Mouse (Mus musculus) neural tube, embryonic 14.5 days (tissue): ENCODE measurements around the gene Rbm4b. TPM values are rescaled to one million over a fixed set of nuclear protein-coding genes. Genes with fewer than 3 reads are reported as not detected.
"Not testable (repeated sequence)": the region's sequence is repeated elsewhere in the genome, so short reads cannot be mapped to it uniquely, and the experiment has no call there.

ENCODE experiments used
- ATAC-seq: fragments of 200-750 bp; cut with Nextera tagmentation; 2 replicates; pipeline ENCODE4 v1.8.0; 2017; ENCODE audit warnings: low read depth, mild to moderate bottlenecking, moderate TSS enrichment, moderate library complexity
- H3K27ac ChIP-seq: fragments of 300-500 bp; sonication (generic); 2 replicates; pipeline ENCODE4 v1.5.1; 2014; ENCODE audit warnings: low read depth, mild to moderate bottlenecking, control low read depth, low read length, moderate library complexity, mixed read lengths
- H3K27me3 ChIP-seq: fragments of 300-500 bp; sonication (generic); 2 replicates; pipeline ENCODE4 v1.6.1; 2014; ENCODE audit warnings: low read length; ENCODE audit not compliant: control insufficient read depth, insufficient read depth
- H3K36me3 ChIP-seq: fragments of 300-500 bp; sonication (generic); 2 replicates; pipeline ENCODE4 v1.6.1; 2014; ENCODE audit warnings: low read length, mixed read lengths; ENCODE audit not compliant: control insufficient read depth, insufficient read depth
- H3K4me1 ChIP-seq: fragments of 300-500 bp; sonication (generic); 2 replicates; pipeline ENCODE4 v1.6.1; 2014; ENCODE audit warnings: low read length; ENCODE audit not compliant: control insufficient read depth, insufficient read depth
- H3K4me2 ChIP-seq: fragments of 300-500 bp; sonication (generic); 2 replicates; pipeline ENCODE4 v1.6.1; 2014; ENCODE audit warnings: mild to moderate bottlenecking, low read depth, low read length, control low read depth
- H3K4me3 ChIP-seq: fragments of 300-500 bp; sonication (generic); 2 replicates; pipeline ENCODE4 v1.5.1; 2014; ENCODE audit warnings: low read depth, low read length, control low read depth, mixed read lengths
- H3K9ac ChIP-seq: fragments of 300-500 bp; sonication (generic); replicated peaks from 2 replicates; pipeline ENCODE4 v1.6.1; 2014; ENCODE audit warnings: low read depth, mild to moderate bottlenecking, control low read depth, low read length, mixed read lengths
- H3K9me3 ChIP-seq: fragments of 300-500 bp; sonication (generic); 2 replicates; pipeline ENCODE4 v1.6.1; 2016; ENCODE audit warnings: low read length; ENCODE audit not compliant: control insufficient read depth
- WGBS: fragments of 180-500 bp; shearing (Covaris S2); extraction: QIAGEN DNeasy Blood & Tissue Kit; methylation state at CpG from one replicate; pipeline ENCODE4 v1.1.7; 2014; 5-methylcytosine and 5-hydroxymethylcytosine counted together
- polyA plus RNA-seq: library from polyadenylated mRNA; unstranded; fragments of >200 nt; fragmentation: Nextera tagmentation; extraction: Ambion mirVana; gene quantifications from 2 replicates; pipeline ENCODE4 v1.2.1, GENCODE M21; 2014

Rbm4b gene
- polyA plus RNA-seq, 1 experiment from 2014 or later, result 157 TPM

DNA sequence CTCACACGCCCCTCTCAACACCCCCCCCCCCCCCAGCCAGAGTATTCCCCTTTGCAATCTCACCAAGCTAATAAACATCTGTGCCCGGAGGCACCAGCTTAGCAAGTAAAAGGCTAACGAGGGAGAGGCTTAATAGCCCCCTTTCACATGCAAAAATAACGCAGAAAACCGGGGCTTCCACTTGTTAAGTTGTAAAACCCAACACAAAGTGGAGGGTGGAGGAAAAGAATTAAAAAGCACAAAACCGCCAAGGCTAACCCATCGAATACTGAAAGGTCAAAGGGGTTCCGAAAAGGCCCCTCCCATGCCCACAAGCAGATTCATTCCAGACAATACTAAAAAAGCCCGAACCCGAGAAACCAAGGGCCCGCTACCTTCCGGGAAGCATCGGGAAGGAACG, 54.0 kb downstream of the Rbm4b start:
- Histone ChIP-seq H3K27ac (no peak overlapping the region; the same call in 1 of the 2 replicates), H3K9ac (peak overlapping the region; percentile 69), H3K36me3 (no peaks in the 10 kb centered on the region), H3K4me2 (peak overlapping the region; percentile 95), H3K9me3 (no peaks in the 10 kb centered on the region), H3K4me1 (peaks cover 12% of the 10 kb centered on the region), H3K4me3 (peak overlapping the region; percentile 68), H3K27me3 (no peaks in the 10 kb centered on the region)
- under 1% methylated on average over 14 of the region's 14 CpGs for WGBS
- ATAC-seq, result no peak

DNA sequence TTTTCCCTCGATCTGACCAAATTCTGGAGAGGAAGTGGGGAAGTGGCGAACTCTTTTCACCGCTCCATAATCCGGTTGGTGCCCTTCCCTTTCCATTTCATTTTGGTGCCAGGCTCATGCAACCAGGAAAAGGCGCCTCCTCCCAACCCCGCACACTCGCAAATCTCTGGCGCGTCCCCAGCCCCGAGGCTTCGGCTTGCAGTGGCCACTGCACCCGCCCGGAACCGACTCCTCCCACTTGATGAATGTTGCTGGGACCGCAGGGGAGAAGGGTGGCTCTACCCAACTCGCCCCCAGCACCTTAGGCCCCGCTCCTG, 54.4 kb downstream of the Rbm4b start:
- ATAC-seq, result no peak
- WGBS, result 2% methylated on average over 16 of the region's 17 CpGs
- H3K27ac ChIP-seq, result peak overlapping the region; percentile 95
- peaks cover 12% of the 10 kb centered on the region for H3K4me1 ChIP-seq
- H3K9me3 ChIP-seq, result no peaks in the 10 kb centered on the region
- H3K4me3 ChIP-seq, result peak overlapping the region; percentile 68
- no peaks in the 10 kb centered on the region for H3K27me3 ChIP-seq
- H3K4me2 ChIP-seq, result peak overlapping the region; percentile 95
- no peaks in the 10 kb centered on the region for H3K36me3 ChIP-seq
- peak overlapping the region; percentile 69 for H3K9ac ChIP-seq

DNA sequence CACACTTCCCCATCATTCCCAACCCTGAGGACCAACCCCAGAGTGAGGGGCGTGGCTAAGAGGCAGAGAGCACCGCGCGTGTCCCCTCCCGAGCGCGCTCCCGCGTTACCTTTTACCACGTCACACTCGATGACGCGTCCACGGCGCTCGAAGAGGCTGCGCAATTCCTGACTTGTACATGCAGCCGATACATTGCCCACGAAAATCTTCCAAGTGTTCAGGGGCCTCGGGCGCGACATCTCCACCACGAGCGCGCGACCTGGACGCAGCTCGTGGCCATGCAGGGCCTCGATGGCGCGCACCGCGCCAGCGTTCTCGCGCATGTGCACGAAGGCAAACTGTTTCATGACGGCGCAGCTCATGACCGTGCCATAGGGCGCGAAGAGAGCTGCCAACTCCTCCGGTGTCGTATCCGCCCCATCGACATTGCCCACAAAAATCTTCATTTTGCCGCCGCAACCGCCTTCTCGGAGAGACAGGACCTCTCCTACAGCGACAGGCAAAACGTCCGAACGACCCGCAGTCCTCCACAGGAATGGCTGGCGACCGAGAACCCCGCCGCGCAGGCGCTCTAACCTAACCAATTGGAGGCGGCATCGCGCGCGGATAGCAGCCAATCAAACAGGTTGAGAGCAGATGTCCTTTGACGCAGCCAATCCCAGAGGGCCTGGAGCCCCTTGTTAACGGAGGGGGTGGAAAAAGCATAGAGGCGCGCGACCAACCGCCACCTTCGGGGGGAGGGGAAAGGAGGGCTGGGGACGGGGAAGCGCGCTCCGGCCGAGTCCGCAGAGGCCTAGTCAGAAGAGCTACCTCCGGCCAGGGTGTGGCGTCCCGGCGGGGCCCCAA, 55.0 kb downstream of the Rbm4b start, which contains the start of the genes Gm21992 and Rbm14:
Gm21992 (minus strand) TSS at position 550 of the 846 bp plus-strand sequence.
Rbm14 (minus strand) TSS at position 572 of the 846 bp plus-strand sequence.
- WGBS, result under 1% methylated on average over 83 of the region's 83 CpGs
- ATAC-seq, result peak; percentile 96
- H3K4me3 ChIP-seq, result peak within 1 kb of the TSS; percentile 68

DNA sequence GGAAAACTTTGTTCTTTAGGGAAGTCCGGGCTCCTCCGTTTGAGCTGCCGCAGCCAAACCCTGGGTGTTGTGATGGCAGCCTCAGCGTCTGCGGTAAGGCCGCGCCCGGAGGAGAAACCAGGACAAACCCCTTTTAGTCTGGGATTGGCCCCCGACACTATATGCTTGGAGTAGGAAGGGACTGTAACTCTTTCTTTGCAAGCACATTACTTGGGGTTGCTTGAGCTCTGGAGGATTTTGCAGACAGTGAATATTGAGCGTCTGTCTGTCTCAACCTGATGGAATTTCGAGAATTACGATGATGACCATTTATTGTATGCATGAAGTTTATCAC, 55.6 kb downstream of the Rbm4b start:
- Histone ChIP-seq H3K4me3 (peak overlapping the region; percentile 68), H3K4me1 (peaks cover 12% of the 10 kb centered on the region), H3K36me3 (no peaks in the 10 kb centered on the region), H3K27me3 (no peaks in the 10 kb centered on the region), H3K27ac (peak overlapping the region; percentile 95), H3K9ac (peak overlapping the region; percentile 69), H3K9me3 (no peaks in the 10 kb centered on the region), H3K4me2 (peak overlapping the region; percentile 95)
- WGBS, result 4% methylated on average over 12 of the region's 12 CpGs
- peak; percentile 32 for ATAC-seq

More for the DNA sequence above, 55.0 kb downstream of the Rbm4b start, which contains the start of the genes Gm21992 and Rbm14:
- Histone ChIP-seq H3K4me1 (peaks cover 12% of the 10 kb centered on the region), H3K4me2 (peak within 1 kb of the TSS; percentile 95), H3K9me3 (no peaks in the 10 kb centered on the region), H3K27me3 (no peaks in the 10 kb centered on the region), H3K27ac (peak within 1 kb of the TSS; percentile 95), H3K36me3 (no peaks in the 10 kb centered on the region), H3K9ac (peak within 1 kb of the TSS; percentile 69)

DNA sequence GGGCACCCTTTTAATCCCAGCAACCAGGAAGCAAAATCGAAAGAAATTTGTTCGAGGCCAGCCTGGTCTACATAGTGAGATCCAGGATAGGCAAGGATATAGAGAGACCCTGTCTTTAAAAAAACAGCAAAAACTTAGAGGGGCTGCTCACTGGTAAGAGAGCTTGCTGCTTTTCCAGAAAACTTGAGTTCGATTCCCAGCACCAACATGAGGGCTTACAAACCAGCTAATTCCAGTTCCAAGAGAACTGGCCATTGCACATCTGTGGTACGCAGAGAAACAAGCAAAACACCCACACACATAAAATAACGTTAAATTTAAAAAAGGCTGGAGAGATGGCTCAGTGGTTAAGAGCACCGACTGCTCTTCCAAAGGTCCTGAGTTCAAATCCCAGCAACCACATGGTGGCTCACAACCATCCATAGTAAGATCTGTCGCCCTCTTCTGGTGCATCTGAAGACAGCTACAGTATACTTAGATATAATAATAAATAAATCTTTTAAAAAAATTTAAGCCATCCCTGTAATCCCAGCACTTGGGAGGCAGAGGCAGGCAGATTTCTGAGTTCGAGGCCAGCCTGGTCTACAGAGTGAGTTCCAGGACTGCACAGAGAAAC, 56.1 kb downstream of the Rbm4b start:
- Histone ChIP-seq H3K4me1 (peaks cover 12% of the 10 kb centered on the region), H3K9ac (peak overlapping the region; percentile 69), H3K4me2 (peak overlapping the region; percentile 95), H3K4me3 (peak overlapping the region; percentile 68)
- not testable (repeated sequence) for H3K27ac ChIP-seq, H3K27me3 ChIP-seq, H3K9me3 ChIP-seq, ATAC-seq, H3K36me3 ChIP-seq
- 81% methylated on average over 8 of the region's 8 CpGs for WGBS

DNA sequence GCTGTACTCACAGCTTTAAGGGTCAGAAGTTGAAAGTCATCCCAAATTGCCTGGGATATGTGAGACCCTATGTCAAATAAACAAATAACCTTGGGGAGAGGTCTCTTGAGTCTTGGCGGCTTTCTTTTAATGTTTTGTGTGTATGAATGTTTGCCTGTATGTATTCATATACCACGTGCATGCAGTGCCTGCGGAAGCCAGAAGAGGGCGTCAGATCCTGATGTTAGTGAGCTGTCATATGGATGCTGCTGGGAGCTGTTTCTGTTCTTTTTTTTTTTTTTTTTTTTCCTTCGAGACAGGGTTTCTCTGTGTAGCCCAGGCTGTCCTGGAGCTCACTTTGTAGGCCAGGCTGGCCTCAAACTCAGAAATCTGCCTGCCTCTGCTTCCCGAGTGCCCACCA, 56.7 kb downstream of the Rbm4b start:
- no peaks in the 10 kb centered on the region for H3K36me3 ChIP-seq
- H3K4me2 ChIP-seq, result no peak overlapping the region
- H3K27me3 ChIP-seq, result no peaks in the 10 kb centered on the region
- no peak for ATAC-seq
- H3K4me1 ChIP-seq, result peaks cover 12% of the 10 kb centered on the region
- H3K9me3 ChIP-seq, result no peaks in the 10 kb centered on the region
- no peak overlapping the region for H3K27ac ChIP-seq
- H3K4me3 ChIP-seq, result no peak overlapping the region
- 83% methylated on average over 6 of the region's 6 CpGs for WGBS
- H3K9ac ChIP-seq, result no peak overlapping the region

Other genes starting within 250 kb of the Rbm4b start
- 22.5 and 23.8 TPM in 2 replicates for gene Pcx, start 246.0 kb upstream of the Rbm4b start, polyA plus RNA-seq
- 14.3 and 16.9 TPM in 2 replicates for gene Lrfn4, start 140.8 kb upstream of the Rbm4b start, polyA plus RNA-seq
- gene Rce1, start 130.9 kb upstream of the Rbm4b start, polyA plus RNA-seq, result 45.2 and 47.8 TPM in 2 replicates
- gene Gm960, start 57.8 kb upstream of the Rbm4b start, polyA plus RNA-seq, result 7.1 and 8.5 TPM in 2 replicates
- 34.7 and 44.2 TPM in 2 replicates for gene Sptbn2, start 45.3 kb upstream of the Rbm4b start, polyA plus RNA-seq
- gene Rbm4, start 37.4 kb downstream of the Rbm4b start, polyA plus RNA-seq, result 81.1 and 95.9 TPM in 2 replicates
- 13.4 and 21.0 TPM in 2 replicates for gene Gm21992, start 55.1 kb downstream of the Rbm4b start, polyA plus RNA-seq
- 54.6 and 61.1 TPM in 2 replicates for gene Rbm14, start 55.1 kb downstream of the Rbm4b start, polyA plus RNA-seq
- gene Ccs, start 82.8 kb downstream of the Rbm4b start, polyA plus RNA-seq, result 36.4 and 38.1 TPM in 2 replicates
- gene Ccdc87, start 82.9 kb downstream of the Rbm4b start, polyA plus RNA-seq, result 0.48 and 0.58 TPM in 2 replicates
- gene Ctsf, start 98.6 kb downstream of the Rbm4b start, polyA plus RNA-seq, result 75.8 and 76.9 TPM in 2 replicates
- gene Actn3, start 121.4 kb downstream of the Rbm4b start, polyA plus RNA-seq, result 2.2 and 2.8 TPM in 2 replicates
- 19.1 and 19.4 TPM in 2 replicates for gene Zdhhc24, start 122.2 kb downstream of the Rbm4b start, polyA plus RNA-seq
- 7.8 and 10.8 TPM in 2 replicates for gene Bbs1, start 150.1 kb downstream of the Rbm4b start, polyA plus RNA-seq
- gene Dpp3, start 171.8 kb downstream of the Rbm4b start, polyA plus RNA-seq, result 75.9 and 95.2 TPM in 2 replicates
- gene Peli3, start 186.6 kb downstream of the Rbm4b start, polyA plus RNA-seq, result 10.4 and 16.5 TPM in 2 replicates
- 111 and 119 TPM in 2 replicates for gene Mrpl11, start 205.7 kb downstream of the Rbm4b start, polyA plus RNA-seq
- 0.35 and 0.48 TPM in 2 replicates for gene Npas4, start 233.8 kb downstream of the Rbm4b start, polyA plus RNA-seq